Mouse (Mus musculus) forebrain, embryonic 14.5 days (tissue): ENCODE measurements around the gene Lrp5. TPM values are rescaled to one million over a fixed set of nuclear protein-coding genes. Genes with fewer than 3 reads are reported as not detected.

Experiments used
- ATAC-seq: fragments of 200-750 bp; cut with Nextera tagmentation; 2 replicates; pipeline ENCODE4 v1.8.0; 2017; ENCODE audit warnings: mild to moderate bottlenecking, moderate library complexity
- DNase-seq: peaks from one replicate; pipeline ENCODE4 v3.0.0-alpha.2; 2015; ENCODE audit warnings: low spot score
- H3K27ac ChIP-seq: fragments of 300-500 bp; sonication (generic); 2 replicates; pipeline ENCODE4 v1.5.1; 2014; ENCODE audit warnings: low read depth, mild to moderate bottlenecking, control low read depth, low read length, moderate library complexity
- H3K27me3 ChIP-seq: fragments of 300-500 bp; sonication (generic); replicated peaks from 2 replicates; pipeline ENCODE4 v1.6.1; 2014; ENCODE audit warnings: low read length, control low read depth, mixed read lengths; ENCODE audit not compliant: control insufficient read depth, insufficient read depth
- H3K36me3 ChIP-seq: fragments of 300-500 bp; sonication (generic); 2 replicates; pipeline ENCODE4 v1.6.1; 2014; ENCODE audit warnings: low read length, control low read depth; ENCODE audit not compliant: control insufficient read depth, insufficient read depth
- H3K4me1 ChIP-seq: fragments of 300-500 bp; sonication (generic); 2 replicates; pipeline ENCODE4 v1.6.1; 2014; ENCODE audit warnings: antibody characterized with exemption, low read length, control low read depth; ENCODE audit not compliant: control insufficient read depth, insufficient read depth
- H3K4me2 ChIP-seq: fragments of 300-500 bp; sonication (generic); 2 replicates; pipeline ENCODE4 v1.6.1; 2014; ENCODE audit warnings: mild to moderate bottlenecking, control low read depth, low read length
- H3K4me3 ChIP-seq: fragments of 300-500 bp; sonication (generic); 2 replicates; pipeline ENCODE4 v1.5.1; 2014; ENCODE audit warnings: low read depth, low read length, control low read depth
- H3K9ac ChIP-seq: fragments of 300-500 bp; sonication (generic); 2 replicates; pipeline ENCODE4 v1.6.1; 2014; ENCODE audit warnings: mild to moderate bottlenecking, low read length, control low read depth, moderate library complexity
- H3K9me3 ChIP-seq: fragments of 300-500 bp; sonication (generic); replicated peaks from 2 replicates; pipeline ENCODE4 v1.6.1; 2016; ENCODE audit warnings: low read length, control low read depth, mixed read lengths; ENCODE audit not compliant: control insufficient read depth
- WGBS: fragments of 180-500 bp; shearing (Covaris S2); extraction: QIAGEN DNeasy Blood & Tissue Kit; methylation state at CpG from one replicate; pipeline ENCODE4 v1.1.7; 2014; 5-methylcytosine and 5-hydroxymethylcytosine counted together
- polyA plus RNA-seq: library from polyadenylated mRNA; unstranded; fragments of >200 nt; fragmentation: Nextera tagmentation; extraction: Ambion mirVana; gene quantifications from 2 replicates; pipeline ENCODE4 v1.2.1, GENCODE M21; 2014

Gene Lrp5
- polyA plus RNA-seq, 1 experiment from 2014 or later: 1.8 TPM

DNA sequence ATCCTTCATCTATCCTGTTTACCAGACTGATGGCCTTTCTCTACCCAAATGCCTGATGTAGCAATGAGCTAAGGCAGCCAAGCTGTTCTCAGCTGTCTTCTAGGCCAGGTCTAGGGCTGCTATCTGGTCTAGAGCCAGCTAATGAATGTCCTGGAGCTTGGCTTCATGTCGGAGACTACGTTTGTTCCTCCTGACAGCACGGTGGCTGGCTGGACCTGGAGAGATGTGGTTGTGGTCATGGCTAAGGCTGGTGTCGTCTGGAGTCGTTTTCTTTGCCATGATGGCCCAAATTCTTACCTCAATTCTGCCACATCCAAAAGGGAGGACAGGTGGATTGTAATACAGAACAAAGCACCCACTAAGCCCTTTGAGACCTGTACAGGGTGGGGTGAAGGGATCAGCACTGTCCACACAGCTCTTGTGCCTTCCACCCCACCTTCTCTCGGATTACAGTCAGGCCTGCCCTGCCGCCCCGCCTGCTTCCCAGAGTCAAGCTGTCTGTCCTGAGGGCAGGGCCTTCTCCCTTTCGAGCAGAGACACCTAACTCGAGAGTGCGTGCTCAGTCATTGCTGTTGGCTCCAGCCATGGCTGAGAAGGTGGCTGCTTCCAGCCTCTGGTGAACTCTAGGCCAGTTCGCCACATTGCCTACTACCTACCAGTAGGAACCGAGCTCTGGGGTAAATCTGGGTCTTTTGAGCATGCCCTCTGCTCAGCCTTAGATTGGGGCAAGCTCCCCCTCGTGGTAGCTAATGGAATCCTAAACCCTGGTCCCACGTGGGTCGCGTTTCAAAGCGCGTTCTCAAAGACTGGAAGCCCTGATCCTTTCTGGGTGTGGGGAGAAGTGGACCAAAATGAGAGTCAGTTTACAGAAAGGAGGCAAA lies 32.4 kb upstream of the Lrp5 start:
- peaks cover 3% of the 10 kb centered on the region for H3K4me1 ChIP-seq
- no peaks in the 10 kb centered on the region for H3K27me3 ChIP-seq
- peak overlapping the region; percentile 49; the same call in 1 of the 2 replicates for H3K9ac ChIP-seq
- H3K9me3 ChIP-seq: no peaks in the 10 kb centered on the region
- peak overlapping the region; percentile 33 for H3K4me3 ChIP-seq
- no peak overlapping the region for H3K27ac ChIP-seq
- peak overlapping the region; percentile 63 for H3K4me2 ChIP-seq
- DNase-seq: peak; percentile 76
- peaks cover 40% of the 10 kb centered on the region for H3K36me3 ChIP-seq
- peak; percentile 79 for ATAC-seq
- 40% methylated on average over 19 of the region's 19 CpGs for WGBS

DNA sequence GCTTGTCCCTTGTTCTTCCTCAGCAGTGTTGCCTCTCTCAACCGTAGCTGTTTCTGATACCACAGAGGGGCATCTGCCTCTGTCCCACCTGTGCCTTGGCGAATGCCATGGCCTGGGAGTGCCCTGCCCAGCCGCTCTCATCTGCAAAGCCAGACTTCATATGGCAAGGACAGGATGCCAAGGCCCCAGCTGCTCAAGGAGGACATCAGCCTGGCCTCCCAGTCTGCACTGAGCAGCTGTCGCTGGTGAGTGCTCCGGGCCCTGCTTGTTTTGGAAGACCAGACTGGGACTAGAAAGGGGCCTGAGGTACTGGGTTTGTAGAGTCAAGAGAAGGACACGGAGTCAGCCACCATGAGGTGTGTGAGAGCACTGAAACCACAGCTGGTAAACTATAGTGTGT lies 28.0 kb upstream of the Lrp5 start:
- peaks cover 40% of the 10 kb centered on the region for H3K36me3 ChIP-seq
- no peaks in the 10 kb centered on the region for H3K27me3 ChIP-seq
- 89% methylated on average over 6 of the region's 6 CpGs for WGBS
- no peak overlapping the region for H3K27ac ChIP-seq
- H3K9ac ChIP-seq: no peak overlapping the region
- no peaks in the 10 kb centered on the region for H3K9me3 ChIP-seq
- H3K4me1 ChIP-seq: peaks cover 4% of the 10 kb centered on the region
- ATAC-seq (no peak), DNase-seq (no peak)
- no peak overlapping the region for H3K4me2 ChIP-seq
- H3K4me3 ChIP-seq: no peak overlapping the region

DNA sequence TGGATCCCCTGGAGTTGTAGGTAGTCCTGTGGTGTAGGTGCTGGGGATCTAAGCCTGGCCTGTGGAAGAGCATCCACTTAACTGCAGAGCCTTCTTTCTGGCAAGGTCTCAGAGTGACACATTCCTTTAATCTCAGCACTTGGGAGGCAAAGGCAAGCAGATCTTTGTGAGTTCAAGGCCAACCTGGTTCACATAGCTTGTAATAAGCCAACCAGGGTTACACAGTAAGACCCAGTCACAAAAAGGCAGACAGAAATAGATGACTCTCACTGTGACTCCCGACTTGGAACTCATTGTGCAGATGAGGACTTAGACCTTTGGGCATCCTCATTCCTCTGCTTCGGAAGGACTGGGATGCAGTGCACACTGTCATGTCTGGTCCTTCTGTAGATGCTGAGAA lies 24.1 kb upstream of the Lrp5 start:
- H3K27ac ChIP-seq: no peak overlapping the region
- no peak overlapping the region for H3K4me3 ChIP-seq
- no peaks in the 10 kb centered on the region for H3K9me3 ChIP-seq
- H3K4me2 ChIP-seq: no peak overlapping the region
- peaks cover 11% of the 10 kb centered on the region for H3K4me1 ChIP-seq
- peaks cover 10% of the 10 kb centered on the region for H3K36me3 ChIP-seq
- 91% methylated on average over 2 of the region's 2 CpGs for WGBS
- ATAC-seq: no peak
- no peak overlapping the region for H3K9ac ChIP-seq
- no peaks in the 10 kb centered on the region for H3K27me3 ChIP-seq
- no peak for DNase-seq

DNA sequence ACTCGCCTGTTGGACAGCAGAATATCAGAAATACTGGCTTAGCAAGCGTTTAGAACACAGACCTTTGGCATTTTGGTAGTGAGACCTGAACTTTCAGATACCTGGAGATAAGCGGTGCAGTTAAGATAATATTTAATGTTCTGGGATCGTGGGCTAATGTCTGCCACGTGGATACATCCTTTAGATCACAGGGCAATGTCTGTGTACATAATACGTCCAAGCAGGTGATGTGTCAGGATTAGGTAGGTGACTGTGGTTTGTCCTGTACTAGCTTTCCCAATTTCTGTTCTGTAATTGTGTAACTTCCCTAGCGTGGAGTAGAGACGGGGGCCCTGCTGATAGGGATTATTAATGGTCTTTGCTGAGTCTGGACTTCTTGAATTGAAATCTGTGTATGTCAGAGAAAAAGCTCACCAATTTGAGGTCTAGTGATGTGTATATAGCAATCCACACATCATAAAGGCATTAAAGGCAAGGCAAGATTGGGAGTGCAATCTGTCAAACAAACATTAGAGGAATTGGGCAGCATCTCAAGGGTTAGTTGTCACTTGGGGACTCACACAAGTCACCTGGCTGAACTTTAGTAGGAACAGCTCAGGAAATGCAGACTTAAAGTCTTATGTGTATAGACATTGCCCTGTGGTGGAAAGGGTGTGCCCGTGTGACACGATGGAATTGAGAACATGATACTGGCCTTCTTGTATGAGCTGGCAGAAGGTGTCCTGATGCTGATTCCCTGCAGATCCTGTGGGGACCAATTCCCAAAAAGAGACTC lies 22.8 kb upstream of the Lrp5 start:
- Histone ChIP-seq H3K4me2 (peak overlapping the region; percentile 76), H3K9me3 (no peaks in the 10 kb centered on the region), H3K27ac (no peak overlapping the region), H3K36me3 (peaks cover 2% of the 10 kb centered on the region; the same call in 1 of the 2 replicates), H3K4me1 (peaks cover 11% of the 10 kb centered on the region), H3K4me3 (peak overlapping the region; percentile 82), H3K27me3 (no peaks in the 10 kb centered on the region), H3K9ac (peak overlapping the region; percentile 84)
- DNase-seq (no peak), ATAC-seq (no peak)
- WGBS: 49% methylated on average over 10 of the region's 10 CpGs

DNA sequence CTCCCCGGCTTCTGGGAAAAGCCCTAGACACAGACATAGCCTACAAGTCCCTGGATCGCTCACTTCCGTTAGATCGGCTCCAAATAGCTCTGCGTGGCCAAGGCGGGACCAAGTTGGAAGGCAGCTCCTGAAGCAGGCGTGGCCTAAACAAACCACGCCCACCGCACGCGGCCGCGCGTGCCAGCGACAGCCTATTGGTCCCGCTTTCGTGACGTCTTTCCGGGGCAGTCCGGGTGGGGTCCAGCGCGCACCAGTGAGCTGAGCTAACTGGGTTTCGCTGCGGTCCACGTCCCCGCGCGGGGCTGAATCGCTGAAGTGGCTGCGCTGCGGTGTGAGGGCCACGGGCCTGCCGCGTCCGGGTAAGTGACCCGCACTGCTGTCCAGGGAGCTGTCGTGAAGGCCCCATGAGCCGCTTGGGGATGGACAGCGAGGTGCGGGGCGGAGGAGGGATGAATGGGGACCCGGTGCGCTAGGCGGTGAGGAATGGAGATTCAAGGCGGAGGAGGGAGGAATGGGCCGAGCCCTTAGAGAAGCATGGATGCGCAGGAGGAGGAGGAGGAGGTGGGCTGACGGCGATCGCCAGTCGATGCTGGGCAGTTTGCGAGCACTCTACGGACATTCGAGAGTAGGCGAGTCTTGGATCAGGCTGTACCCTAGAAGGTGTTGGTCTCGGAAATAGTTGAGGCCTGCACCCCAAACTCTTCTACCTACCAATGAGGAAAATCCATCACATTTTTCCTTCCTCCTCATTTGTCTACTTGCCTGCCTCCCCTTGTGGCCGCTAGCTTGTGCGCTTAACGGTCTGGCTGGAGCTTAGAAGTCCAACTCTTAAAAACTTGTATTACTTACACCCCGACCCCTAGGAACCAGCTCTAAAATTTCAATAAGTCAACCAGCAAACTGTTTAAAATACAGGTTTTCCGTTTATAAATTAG lies 22.0 kb upstream of the Lrp5 start, which contains the start of gene 1810055G02Rik:
Gene 1810055G02Rik (plus strand): TSS at position 216 of the 935 bp plus-strand sequence.
- H3K27me3 ChIP-seq: no peaks in the 10 kb centered on the region

DNA sequence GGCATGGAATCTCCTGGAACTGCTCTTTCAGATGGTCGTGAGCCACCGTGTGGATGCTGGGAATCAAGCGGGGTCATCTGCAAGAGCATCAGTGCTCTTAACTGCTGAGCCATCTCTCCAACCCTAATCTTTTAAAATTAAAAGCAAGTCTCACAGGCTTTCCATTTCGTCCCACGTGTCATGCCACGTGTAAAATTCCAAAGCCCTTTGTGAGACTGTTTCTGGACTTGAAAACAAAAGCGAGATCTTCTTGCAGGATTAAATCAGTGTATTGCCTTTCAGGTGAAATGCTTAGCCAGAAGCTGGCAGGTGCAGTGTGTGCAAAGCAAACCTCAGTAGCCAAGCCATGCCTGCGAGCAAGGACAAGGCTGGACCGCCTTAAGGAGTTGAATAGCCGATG lies 21.2 kb upstream of the Lrp5 start:
- H3K36me3 ChIP-seq: no peaks in the 10 kb centered on the region
- H3K27ac ChIP-seq: peak overlapping the region; percentile 58
- WGBS: 35% methylated on average over 10 of the region's 10 CpGs
- peak overlapping the region; percentile 76 for H3K4me2 ChIP-seq
- H3K9me3 ChIP-seq: no peaks in the 10 kb centered on the region
- H3K9ac ChIP-seq: peak overlapping the region; percentile 67
- peak; percentile 33 for DNase-seq
- no peak for ATAC-seq
- H3K27me3 ChIP-seq: no peaks in the 10 kb centered on the region
- H3K4me1 ChIP-seq: peaks cover 11% of the 10 kb centered on the region
- peak overlapping the region; percentile 82 for H3K4me3 ChIP-seq

More for the DNA sequence above, 22.0 kb upstream of the Lrp5 start, which contains the start of gene 1810055G02Rik:
- Histone ChIP-seq H3K4me3 (peak within 1 kb of the TSS; percentile 82), H3K9me3 (no peaks in the 10 kb centered on the region), H3K36me3 (no peaks in the 10 kb centered on the region), H3K4me1 (peaks cover 11% of the 10 kb centered on the region), H3K27ac (peak within 1 kb of the TSS; percentile 89), H3K9ac (peak within 1 kb of the TSS; percentile 84), H3K4me2 (peak within 1 kb of the TSS; percentile 76)
- DNase-seq (peak; percentile 98), ATAC-seq (peak; percentile 98)
- WGBS: under 1% methylated on average over 61 of the region's 61 CpGs

DNA sequence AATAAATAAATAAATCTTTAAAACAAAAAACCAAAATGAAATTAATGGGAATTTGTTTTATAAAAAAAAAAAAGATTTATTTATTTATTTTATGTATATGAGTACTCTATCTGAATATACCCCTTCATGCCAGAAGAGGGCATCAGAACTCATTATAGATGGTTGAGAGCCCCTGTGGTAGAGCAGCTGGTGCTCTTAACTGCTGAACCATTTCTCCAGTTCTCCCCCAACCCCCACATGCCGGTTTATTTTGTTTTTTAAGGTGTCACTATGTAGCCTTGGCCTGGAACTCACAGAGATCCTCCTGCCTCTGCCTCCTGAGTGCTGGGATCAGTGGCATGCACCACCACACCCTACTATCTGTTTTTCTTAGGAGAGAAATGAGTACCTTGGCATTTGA lies 19.9 kb upstream of the Lrp5 start:
- 43% methylated on average over 1 of the region's 1 CpGs for WGBS
- Histone ChIP-seq H3K4me3 (no peak overlapping the region), H3K9ac (no peak overlapping the region), H3K27ac (no peak overlapping the region), H3K4me2 (no peak overlapping the region), H3K36me3 (no peaks in the 10 kb centered on the region), H3K27me3 (no peaks in the 10 kb centered on the region), H3K4me1 (peaks cover 11% of the 10 kb centered on the region), H3K9me3 (no peaks in the 10 kb centered on the region)
- no peak for ATAC-seq
- peak; percentile 45 for DNase-seq

DNA sequence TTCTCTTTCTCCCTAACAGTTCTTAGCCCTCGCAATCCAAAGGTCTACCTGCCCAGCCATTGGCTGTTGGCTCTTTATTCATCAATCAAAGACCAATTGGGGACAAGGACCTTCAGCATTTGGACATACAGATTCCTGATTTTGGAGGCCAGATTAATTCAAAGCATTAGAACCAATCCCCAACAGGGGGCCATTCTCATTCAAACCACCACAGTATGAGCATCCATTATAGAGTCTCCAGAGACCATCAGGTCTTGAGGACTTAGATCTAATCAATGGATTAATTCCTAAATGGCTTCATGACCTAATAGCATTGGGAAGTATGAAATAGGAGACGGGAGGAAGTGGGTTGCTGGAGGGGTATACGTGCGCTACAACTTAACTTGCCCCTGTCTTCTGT lies 16.1 kb upstream of the Lrp5 start:
- H3K9me3 ChIP-seq: no peaks in the 10 kb centered on the region
- H3K27ac ChIP-seq: no peak overlapping the region
- 0 out of 2 replicates have a peak, but pooled peaks cover under 1% of the 10 kb centered on the region for H3K4me1 ChIP-seq
- H3K4me2 ChIP-seq: no peak overlapping the region
- H3K27me3 ChIP-seq: no peaks in the 10 kb centered on the region
- no peaks in the 10 kb centered on the region for H3K36me3 ChIP-seq
- ATAC-seq (no peak), DNase-seq (no peak)
- WGBS: 81% methylated on average over 4 of the region's 4 CpGs
- H3K4me3 ChIP-seq: no peak overlapping the region
- no peak overlapping the region for H3K9ac ChIP-seq
